Mouse (Mus musculus) MEL (cell line): ENCODE measurements at regions not wholly inside any gene's neighbourhood (a gene's known extent, or its start where the extent isn't known, plus 50 kb on each side); places are given as distances from the start of the nearest gene placed in this dataset.

ENCODE experiments used
- DNase-seq: peaks from one replicate; pipeline ENCODE4 v3.0.0; 2011; ENCODE audit warnings: low read depth, low spot score
- H3K27ac ChIP-seq: 2 replicates; pipeline ENCODE4 v1.5.1; 2012; ENCODE audit warnings: low read depth, mild to moderate bottlenecking, control low read depth, low read length, moderate library complexity; ENCODE audit not compliant: control insufficient read depth
- H3K27me3 ChIP-seq, 2 experiments: fragments of 150-350 bp in 1 of 2; sonication (generic) in 1 of 2; 2 replicates each; pipeline ENCODE4 v1.6.1; 2012; ENCODE audit warnings: low read length in 2 of 2, mild to moderate bottlenecking in 2 of 2, improper control_type of control experiment in 1 of 2, moderate library complexity in 1 of 2; ENCODE audit not compliant: insufficient read depth in 2 of 2, control insufficient read depth in 1 of 2
- H3K36me3 ChIP-seq, 2 experiments: 2 replicates each; pipeline ENCODE4 v1.6.1; 2012 to 2014; ENCODE audit warnings: low read length in 2 of 2, improper control_type of control experiment in 1 of 2, inconsistent platforms in 1 of 2, mild to moderate bottlenecking in 1 of 2; ENCODE audit not compliant: insufficient read depth in 2 of 2, control insufficient read depth in 1 of 2
- H3K4me1 ChIP-seq, 2 experiments: fragments of 150-350 bp in 1 of 2; sonication (generic) in 1 of 2; 2 replicates each; pipeline ENCODE4 v1.6.1; 2012; ENCODE audit warnings: low read length in 2 of 2, improper control_type of control experiment in 1 of 2, mild to moderate bottlenecking in 1 of 2; ENCODE audit not compliant: insufficient read depth in 2 of 2, control insufficient read depth in 1 of 2
- H3K4me3 ChIP-seq, 2 experiments: fragments of 150-350 bp in 1 of 2; sonication (generic) in 1 of 2; 2 replicates each; pipeline ENCODE4 v1.5.1; 2012; ENCODE audit warnings: low read depth in 2 of 2, low read length in 2 of 2, mild to moderate bottlenecking in 2 of 2, moderate library complexity in 2 of 2, control low read depth in 1 of 2, improper control_type of control experiment in 1 of 2; ENCODE audit not compliant: control insufficient read depth in 1 of 2, insufficient read depth in 1 of 2
- H3K79me2 ChIP-seq: 2 replicates; pipeline ENCODE4 v1.6.1; 2012; ENCODE audit warnings: mild to moderate bottlenecking, low read length, moderate library complexity; ENCODE audit not compliant: control insufficient read depth, poor library complexity, insufficient read depth
- H3K9ac ChIP-seq: 2 replicates; pipeline ENCODE4 v1.6.1; 2012; ENCODE audit warnings: low read depth, mild to moderate bottlenecking, control low read depth, low read length, moderate library complexity; ENCODE audit not compliant: control insufficient read depth, poor library complexity, severe bottlenecking
- H3K9me3 ChIP-seq: fragments of 150-350 bp; sonication (generic); replicated peaks from 2 replicates; pipeline ENCODE4 v1.6.1; 2012; ENCODE audit warnings: mild to moderate bottlenecking, low read length, improper control_type of control experiment, moderate library complexity; ENCODE audit not compliant: insufficient read depth
- BHLHE40 ChIP-seq: IDR thresholded peaks from 2 replicates; pipeline ENCODE4 v1.6.1; 2012; ENCODE audit warnings: low read depth, mild to moderate bottlenecking, inconsistent platforms, low read length, improper control_type of control experiment, borderline replicate concordance
- CHD2 ChIP-seq: IDR thresholded peaks from 2 replicates; pipeline ENCODE4 v1.6.1; 2011; ENCODE audit warnings: low read length, improper control_type of control experiment
- CTCF ChIP-seq, 3 experiments: IDR thresholded peaks in 2 of 3; conservative IDR thresholded peaks in 1 of 3; 2 replicates each; pipeline ENCODE4 v1.5.1; 2011 to 2012; ENCODE audit warnings: low read length in 3 of 3, low read depth in 2 of 3, mild to moderate bottlenecking in 2 of 3, improper control_type of control experiment in 1 of 3, inconsistent platforms in 1 of 3, mixed read lengths in 1 of 3, moderate library complexity in 1 of 3; ENCODE audit not compliant: control insufficient read depth in 1 of 3, insufficient read depth in 1 of 3, poor library complexity in 1 of 3, severe bottlenecking in 1 of 3
- E2F4 ChIP-seq: IDR thresholded peaks from 2 replicates; pipeline ENCODE4 v1.6.1; 2011; ENCODE audit warnings: low read depth, low read length, improper control_type of control experiment, borderline replicate concordance
- EP300 ChIP-seq, 2 experiments: IDR thresholded peaks; 2 replicates each; pipeline ENCODE4 v1.6.1; 2011; ENCODE audit warnings: improper control_type of control experiment in 2 of 2, low read length in 2 of 2, low read depth in 1 of 2, mild to moderate bottlenecking in 1 of 2
- ETS1 ChIP-seq: IDR thresholded peaks from 2 replicates; pipeline ENCODE4 v1.6.1; 2012; ENCODE audit warnings: low read depth, mild to moderate bottlenecking, inconsistent platforms, low read length, improper control_type of control experiment, moderate library complexity
- GABPA ChIP-seq: IDR thresholded peaks from 2 replicates; pipeline ENCODE4 v1.6.1; 2012; ENCODE audit warnings: low read depth, mild to moderate bottlenecking, inconsistent platforms, low read length, improper control_type of control experiment, moderate library complexity
- GATA1 ChIP-seq: IDR thresholded peaks from 2 replicates; pipeline ENCODE4 v1.6.1; 2011; ENCODE audit warnings: low read depth, low read length, improper control_type of control experiment
- HCFC1 ChIP-seq: IDR thresholded peaks from 2 replicates; pipeline ENCODE4 v1.6.1; 2012; ENCODE audit warnings: low read depth, mild to moderate bottlenecking, inconsistent platforms, low read length, improper control_type of control experiment, moderate library complexity
- MAX ChIP-seq: IDR thresholded peaks from 2 replicates; pipeline ENCODE4 v1.6.1; 2011; ENCODE audit warnings: low read length, improper control_type of control experiment
- MAZ ChIP-seq: IDR thresholded peaks from 2 replicates; pipeline ENCODE4 v1.6.1; 2012; ENCODE audit warnings: low read depth, mild to moderate bottlenecking, inconsistent platforms, low read length, improper control_type of control experiment
- MXI1 ChIP-seq: IDR thresholded peaks from 2 replicates; pipeline ENCODE4 v1.6.1; 2011; ENCODE audit warnings: mild to moderate bottlenecking, low read depth, low read length, improper control_type of control experiment
- MYC ChIP-seq: IDR thresholded peaks from 2 replicates; pipeline ENCODE4 v1.6.1; 2011; ENCODE audit warnings: low read depth, mild to moderate bottlenecking, low read length, improper control_type of control experiment, moderate library complexity
- POLR2A ChIP-seq, 2 experiments: IDR thresholded peaks; 2 replicates each; pipeline ENCODE4 v1.6.1; 2011 to 2012; ENCODE audit warnings: low read length in 2 of 2, mild to moderate bottlenecking in 2 of 2, control low read depth in 1 of 2, improper control_type of control experiment in 1 of 2, low read depth in 1 of 2, moderate library complexity in 1 of 2; ENCODE audit not compliant: control insufficient read depth in 1 of 2, insufficient read depth in 1 of 2, poor library complexity in 1 of 2
- POLR2AphosphoS2 ChIP-seq: IDR thresholded peaks from 2 replicates; pipeline ENCODE4 v1.6.1; 2011; ENCODE audit warnings: low read length, improper control_type of control experiment
- POLR2AphosphoS5 ChIP-seq: IDR thresholded peaks from 2 replicates; pipeline ENCODE4 v1.6.1; 2012; ENCODE audit warnings: low read depth, borderline replicate concordance, mild to moderate bottlenecking, inconsistent platforms, low read length, moderate library complexity, mixed read lengths
- SMC3 ChIP-seq: IDR thresholded peaks from 2 replicates; pipeline ENCODE4 v1.6.1; 2011; ENCODE audit warnings: low read depth, low read length, improper control_type of control experiment
- TCF12 ChIP-seq: IDR thresholded peaks from 2 replicates; pipeline ENCODE4 v1.6.1; 2014; ENCODE audit warnings: low read depth, mild to moderate bottlenecking, inconsistent platforms, low read length, improper control_type of control experiment, moderate library complexity
- USF1 ChIP-seq: IDR thresholded peaks from 2 replicates; pipeline ENCODE4 v1.6.1; 2014; ENCODE audit warnings: low read depth, mild to moderate bottlenecking, inconsistent platforms, low read length, improper control_type of control experiment, moderate library complexity
- USF2 ChIP-seq, 2 experiments: IDR thresholded peaks; 2 replicates each; pipeline ENCODE4 v1.6.1; 2011 to 2012; ENCODE audit warnings: improper control_type of control experiment in 2 of 2, low read length in 2 of 2, borderline replicate concordance in 1 of 2, inconsistent platforms in 1 of 2, low read depth in 1 of 2, mild to moderate bottlenecking in 1 of 2; ENCODE audit not compliant: insufficient read depth in 1 of 2
- ZC3H11A ChIP-seq: IDR thresholded peaks from 2 replicates; pipeline ENCODE4 v1.6.1; 2012; ENCODE audit warnings: low read depth, mild to moderate bottlenecking, inconsistent platforms, low read length, improper control_type of control experiment
- ZMIZ1 ChIP-seq: IDR thresholded peaks from 2 replicates; pipeline ENCODE4 v1.6.1; 2012; ENCODE audit warnings: low read depth, mild to moderate bottlenecking, inconsistent platforms, low read length, improper control_type of control experiment, moderate library complexity

DNA sequence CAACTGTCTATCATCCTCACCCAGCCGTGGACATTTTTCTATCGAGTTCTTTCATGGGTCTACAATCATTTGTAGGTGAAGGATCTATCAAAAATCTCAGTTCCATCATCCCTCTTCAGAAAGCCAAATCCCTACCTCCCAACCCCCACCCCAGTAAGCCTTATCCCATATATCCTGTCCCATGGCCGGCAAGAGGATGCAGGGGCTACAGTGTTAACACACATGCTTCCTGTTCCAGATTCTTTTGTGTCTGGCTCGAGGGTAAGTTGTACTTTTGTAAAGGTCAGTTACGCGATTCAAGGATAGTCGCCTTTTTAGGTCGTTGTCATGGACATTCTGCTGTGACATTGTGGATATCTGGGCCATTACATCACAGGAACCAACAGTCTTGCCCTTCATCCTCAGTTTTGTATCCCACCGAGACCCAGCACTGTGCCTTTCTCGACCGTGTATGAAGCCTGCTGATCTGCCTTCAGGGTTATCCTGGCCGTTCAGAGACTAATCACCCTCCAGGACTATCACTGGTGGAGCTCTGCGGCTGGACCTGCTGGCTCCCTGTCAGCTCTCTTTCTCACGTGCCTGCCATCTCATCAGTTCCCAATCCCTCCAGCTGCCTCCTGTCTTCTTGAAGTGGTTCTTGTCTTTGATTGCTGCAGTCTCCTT lies 193.8 kb downstream of the Trim29 start:
- Histone ChIP-seq H3K36me3 (no peaks in the 10 kb centered on the region), H3K4me1 (no peaks in the 10 kb centered on the region), H3K9me3 (no peaks in the 10 kb centered on the region), H3K79me2 (no peaks in the 10 kb centered on the region), H3K9ac (no peak overlapping the region), H3K27ac (no peak overlapping the region), H3K4me3 (no peak overlapping the region), H3K27me3 (no peaks in the 10 kb centered on the region)
- TF ChIP-seq POLR2AphosphoS5: no peak
- no peak for TF ChIP-seq HCFC1
- no peak for TF ChIP-seq CHD2
- no peak for TF ChIP-seq USF2 (IDR thresholded peaks at IDR 0.05; ENCODE audit: borderline replicate concordance in 1 of 2, insufficient read depth in 1 of 2, low read depth in 1 of 2, low read length in 2 of 2)
- no peak for TF ChIP-seq POLR2A (IDR thresholded peaks at IDR 0.05; ENCODE audit: control insufficient read depth in 1 of 2, insufficient read depth in 1 of 2, low read depth in 1 of 2, low read length in 2 of 2, poor library complexity in 1 of 2)
- no peak for TF ChIP-seq E2F4
- TF ChIP-seq ZC3H11A: no peak
- no peak for TF ChIP-seq GATA1
- no peak for TF ChIP-seq ETS1
- no peak for TF ChIP-seq USF1
- TF ChIP-seq CTCF (IDR thresholded peaks at IDR 0.05 in 2 of 3, conservative IDR thresholded peaks at IDR 0.05 in 1 of 3; ENCODE audit: control insufficient read depth in 1 of 3, insufficient read depth in 1 of 3, low read depth in 2 of 3, low read length in 3 of 3, poor library complexity in 1 of 3, severe bottlenecking in 1 of 3): no peak
- no peak for TF ChIP-seq BHLHE40
- TF ChIP-seq ZMIZ1: no peak
- TF ChIP-seq MAX: no peak
- TF ChIP-seq POLR2AphosphoS2: no peak
- no peak for TF ChIP-seq MYC
- TF ChIP-seq SMC3: no peak
- TF ChIP-seq MAZ: no peak
- TF ChIP-seq EP300 (IDR thresholded peaks at IDR 0.05; ENCODE audit: low read depth in 1 of 2, low read length in 2 of 2): no peak
- no peak for DNase-seq

DNA sequence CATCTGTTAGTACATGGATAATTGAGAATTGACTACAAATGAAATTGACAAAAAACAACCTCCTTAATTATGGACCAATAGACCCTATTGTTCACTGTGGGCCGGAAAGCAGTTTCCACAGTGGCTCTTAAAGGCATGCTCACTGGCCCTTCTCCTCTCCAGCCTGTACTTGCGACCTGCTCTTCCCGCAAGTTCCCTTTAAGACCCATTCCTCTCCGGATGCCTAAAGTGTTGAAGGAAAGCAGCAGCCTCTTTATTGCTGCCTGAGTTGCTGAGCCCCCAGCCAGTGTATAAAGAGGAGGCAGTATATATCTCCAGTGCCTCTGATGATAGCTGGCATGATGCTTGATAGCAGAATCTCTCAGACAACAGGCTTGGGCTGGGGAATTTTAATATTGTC lies 195.2 kb downstream of the Trim29 start:
- Histone ChIP-seq H3K36me3 (no peaks in the 10 kb centered on the region), H3K27me3 (no peaks in the 10 kb centered on the region), H3K4me3 (no peak overlapping the region), H3K9ac (no peak overlapping the region), H3K27ac (no peak overlapping the region), H3K4me1 (no peaks in the 10 kb centered on the region), H3K9me3 (no peaks in the 10 kb centered on the region), H3K79me2 (no peaks in the 10 kb centered on the region)
- TF ChIP-seq E2F4 (no peak), POLR2AphosphoS2 (no peak), CHD2 (no peak), MXI1 (no peak), GABPA (no peak), TCF12 (no peak)
- DNase-seq: no peak
